Mouse (Mus musculus) adrenal gland, adult 8-10 months (tissue): ENCODE data around the gene Asic2. TPM values are rescaled to one million over a fixed set of nuclear protein-coding genes. Genes with fewer than 3 reads are reported as not detected.

Source experiments
- DNase-seq: peaks from one replicate; pipeline ENCODE4 v3.0.0; 2022
- total RNA-seq, 4 experiments: library from RNA; stranded (reverse); gene quantifications; 2 replicates each; pipeline ENCODE4 v1.2.4; 2022

Asic2 gene
- total RNA-seq, 4 experiments from 2014 or later = 3.2 to 5.1 (median 4.2) TPM

DNA sequence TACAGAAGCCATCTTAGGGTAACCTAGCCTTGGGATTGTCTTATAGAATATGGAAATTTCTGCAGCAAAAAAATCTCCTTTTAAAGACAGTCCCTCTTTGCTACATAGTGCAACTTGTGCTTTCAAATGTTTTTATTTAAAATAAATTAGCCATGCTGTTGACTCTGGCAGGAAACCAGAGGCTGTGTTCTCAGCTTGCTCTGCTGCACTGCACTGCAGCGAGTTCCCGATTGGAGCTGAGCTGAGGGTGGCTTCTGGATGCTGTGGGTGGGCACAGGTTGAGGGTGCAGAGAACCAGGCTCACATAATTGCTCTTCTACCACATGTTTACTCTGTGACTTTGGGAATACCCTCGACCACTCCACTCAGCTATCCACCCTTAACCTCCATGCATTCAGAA, 889.0 kb downstream of the Asic2 start:
- no peak for DNase-seq

DNA sequence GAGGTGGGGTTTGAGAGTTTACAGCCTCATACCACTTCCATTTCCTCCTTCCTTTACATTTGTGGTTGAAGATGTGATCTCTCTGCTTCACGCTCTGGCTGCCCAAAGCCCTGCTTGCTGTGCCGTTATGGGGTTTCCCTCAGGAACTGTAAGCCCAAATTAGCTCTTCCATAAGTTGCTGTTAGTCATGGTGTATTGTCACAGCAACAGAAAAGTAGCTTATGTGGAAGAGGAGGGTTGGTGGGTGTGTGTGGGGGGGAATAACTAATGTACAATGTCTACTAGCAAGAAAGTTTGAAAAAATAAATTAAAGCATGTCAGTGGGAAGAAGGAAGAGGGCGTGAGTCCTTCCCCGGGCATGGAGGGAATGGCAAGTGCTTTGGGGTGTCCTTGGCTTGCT, 896.4 kb downstream of the Asic2 start:
- DNase-seq = no peak

DNA sequence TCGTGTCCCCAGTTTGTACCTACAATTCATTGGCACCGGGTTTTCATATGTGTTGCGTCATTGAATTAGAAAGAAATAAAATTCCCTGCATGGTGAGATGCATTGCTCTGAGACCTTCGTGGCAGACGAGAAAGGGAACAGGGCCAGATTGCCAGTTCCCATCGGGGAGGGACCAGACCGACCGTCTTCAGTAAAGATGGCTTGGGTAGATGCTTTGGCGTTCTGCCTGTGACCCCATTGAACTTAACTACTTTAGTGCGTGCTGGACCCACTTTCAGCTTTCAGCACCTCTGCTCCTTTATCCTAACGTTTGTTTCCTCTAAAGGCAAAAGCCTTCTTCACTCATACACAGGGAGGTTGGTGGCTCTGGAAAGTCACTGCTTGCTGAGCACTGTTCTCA, 902.9 kb downstream of the Asic2 start:
- no peak for DNase-seq

DNA sequence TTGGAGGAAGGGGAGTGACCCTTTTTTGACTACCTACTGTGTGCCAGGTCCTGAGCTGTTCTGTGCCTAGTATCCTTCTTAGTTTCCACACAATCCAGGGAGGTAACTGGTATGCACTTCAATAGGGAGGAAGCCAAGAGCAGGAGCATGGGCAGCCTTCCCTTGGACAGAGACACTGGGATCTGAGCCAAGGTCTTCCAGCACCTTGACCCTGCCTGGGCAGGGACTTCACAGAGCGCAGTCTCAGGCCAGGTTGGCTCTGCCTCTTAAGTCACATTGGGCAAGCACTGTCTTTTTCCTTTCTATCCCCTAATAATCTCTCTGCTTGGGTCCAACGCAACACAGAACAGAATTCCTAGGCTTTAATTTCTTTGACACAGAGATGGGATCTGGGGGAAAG, 904.3 kb downstream of the Asic2 start:
- DNase-seq = peak; percentile 19

DNA sequence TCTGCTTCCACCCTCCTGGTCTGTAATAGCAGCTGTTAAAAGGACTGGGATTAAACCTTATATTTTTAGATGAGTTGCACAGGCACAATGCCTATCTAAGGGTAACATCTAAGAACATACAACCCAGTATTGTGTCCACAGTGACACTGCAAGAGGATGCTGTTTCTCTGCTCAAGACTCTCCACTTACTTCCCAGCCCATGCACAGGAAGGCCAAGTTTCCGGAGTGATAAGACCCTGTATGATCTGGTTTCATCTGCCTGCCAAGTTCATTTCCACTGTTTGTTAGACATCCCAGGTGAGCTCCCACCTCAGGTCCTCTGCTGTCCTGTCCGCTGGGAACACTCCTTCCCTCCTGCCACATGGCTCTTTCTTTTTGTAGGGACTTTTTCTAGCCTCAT, 908.2 kb downstream of the Asic2 start:
- DNase-seq = no peak

DNA sequence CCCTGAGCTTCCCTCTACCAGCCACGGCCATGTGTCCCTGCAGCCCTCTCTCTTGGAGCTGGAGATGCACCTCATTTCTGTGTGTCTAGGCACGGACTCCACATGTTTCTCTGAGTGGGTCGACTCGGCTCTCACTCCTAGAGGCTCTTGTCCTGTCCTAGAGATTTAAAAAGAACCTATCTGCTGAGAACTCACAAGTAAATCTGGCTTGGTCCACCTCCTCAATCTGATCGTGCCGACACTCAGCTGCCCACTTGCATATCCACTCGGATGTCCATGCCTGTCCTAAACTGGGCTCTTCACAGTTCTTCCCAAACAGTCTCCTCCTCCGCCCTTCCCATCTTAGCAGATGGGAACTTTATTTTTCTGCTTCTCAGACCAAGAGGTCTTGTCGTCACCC, 908.7 kb downstream of the Asic2 start:
- no peak for DNase-seq

DNA sequence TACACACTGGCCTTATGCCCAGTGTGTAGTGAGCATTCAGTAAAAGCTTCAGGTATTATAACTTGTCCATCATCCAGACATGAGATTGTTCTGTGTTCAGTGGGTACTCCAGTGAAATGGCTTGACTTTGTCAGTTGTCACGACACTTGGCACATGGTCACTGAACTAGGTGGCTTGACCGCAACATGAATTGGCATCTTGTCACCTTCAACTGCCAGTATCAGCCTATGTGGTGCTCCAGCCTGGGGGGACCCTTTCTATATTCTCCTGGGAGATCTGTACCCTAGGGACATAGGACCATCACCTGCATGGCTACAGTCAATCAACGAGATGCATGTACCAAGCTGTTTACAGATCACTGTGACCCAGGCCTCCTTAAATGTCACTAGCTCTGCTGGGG, 910.8 kb downstream of the Asic2 start:
- DNase-seq = no peak

DNA sequence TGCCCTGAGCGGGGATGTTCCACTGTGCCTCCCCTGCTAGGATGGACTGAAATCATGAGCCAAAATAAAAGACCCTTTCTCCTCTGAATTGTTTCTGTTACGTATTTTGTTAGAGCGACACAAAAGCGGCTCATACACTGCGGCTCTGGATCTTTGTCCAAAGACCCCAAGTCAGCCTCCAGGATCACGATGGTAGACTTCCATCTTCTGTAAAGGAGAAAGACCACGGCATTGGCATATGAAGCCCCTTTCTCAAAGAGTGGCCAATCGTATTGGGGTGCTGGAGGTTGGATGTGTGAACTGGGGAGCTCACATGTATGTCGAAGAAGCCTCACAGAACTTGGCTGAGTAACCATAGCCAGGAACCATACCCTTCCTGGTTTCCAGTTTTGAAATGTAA, 911.5 kb downstream of the Asic2 start:
- no peak for DNase-seq

DNA sequence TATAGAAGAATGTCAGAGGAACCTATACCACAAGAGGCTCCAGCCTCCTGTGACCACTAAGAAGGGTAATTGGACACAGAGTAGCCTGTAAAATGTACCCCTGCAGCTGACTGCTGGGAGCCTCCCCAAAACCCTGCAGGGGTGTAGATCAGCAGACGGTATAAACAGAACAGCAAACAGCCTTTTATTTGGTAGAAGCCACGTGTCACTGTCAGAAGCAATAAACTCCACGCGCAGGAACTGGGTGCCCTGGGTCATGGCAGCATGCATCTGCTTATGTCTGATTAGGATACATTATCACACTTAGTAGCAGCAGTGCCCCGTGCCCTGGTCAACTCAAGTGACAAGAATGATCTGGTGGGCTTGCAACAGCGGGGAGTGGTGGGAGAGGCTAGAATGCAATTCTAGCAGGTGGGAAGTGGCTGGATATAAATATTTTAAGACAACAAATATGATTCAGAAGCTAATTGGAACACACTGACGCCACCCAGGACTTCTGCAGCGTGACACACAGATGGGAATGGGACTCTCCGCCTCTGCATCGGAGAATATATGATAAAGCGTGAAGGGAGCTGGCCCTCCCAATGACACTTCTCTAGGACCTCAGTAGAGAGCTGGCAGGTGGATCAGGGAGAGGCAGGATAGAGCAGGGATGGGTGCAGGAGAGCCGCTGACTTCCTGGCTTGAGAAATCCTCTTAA, 912.7 kb downstream of the Asic2 start:
- DNase-seq = no peak

DNA sequence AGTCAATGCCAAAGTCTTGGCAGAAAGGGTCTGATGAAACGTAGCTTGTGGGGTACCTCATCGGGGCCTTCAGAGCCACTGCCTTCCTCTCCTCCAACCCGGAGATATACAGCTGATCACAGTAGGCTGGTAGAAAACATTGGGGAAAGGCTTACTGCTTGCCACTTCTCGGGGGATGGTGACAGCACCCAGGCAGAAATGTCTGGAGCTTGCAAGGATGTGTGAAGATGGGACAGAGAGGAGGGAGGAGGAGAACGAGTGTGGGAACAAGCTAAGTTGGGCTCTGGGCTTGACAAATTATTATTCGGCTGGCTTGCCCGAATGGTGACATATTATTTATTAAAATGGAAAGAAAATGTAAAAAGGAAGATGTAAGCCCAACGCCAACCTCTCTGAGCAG, 914.4 kb downstream of the Asic2 start:
- DNase-seq = no peak

DNA sequence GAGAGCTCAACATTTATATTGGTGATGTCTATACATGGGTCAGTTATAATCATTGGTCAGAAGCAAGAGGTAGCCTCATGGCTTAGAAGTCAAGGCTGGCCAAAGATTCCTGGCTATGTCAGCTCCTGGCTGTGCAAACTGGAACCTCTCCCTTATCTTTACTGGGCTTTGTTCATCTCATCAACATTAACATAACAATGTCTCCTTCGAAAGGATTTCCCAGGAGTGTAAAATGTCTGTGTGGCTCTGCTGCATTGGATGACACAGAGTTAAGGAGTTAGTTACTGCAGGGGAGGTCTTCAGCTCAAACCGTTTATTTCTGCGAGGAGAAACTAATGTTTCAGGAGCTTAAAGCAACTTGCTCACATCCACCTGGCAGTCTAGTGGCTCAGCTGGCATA, 926.6 kb downstream of the Asic2 start:
- no peak for DNase-seq

DNA sequence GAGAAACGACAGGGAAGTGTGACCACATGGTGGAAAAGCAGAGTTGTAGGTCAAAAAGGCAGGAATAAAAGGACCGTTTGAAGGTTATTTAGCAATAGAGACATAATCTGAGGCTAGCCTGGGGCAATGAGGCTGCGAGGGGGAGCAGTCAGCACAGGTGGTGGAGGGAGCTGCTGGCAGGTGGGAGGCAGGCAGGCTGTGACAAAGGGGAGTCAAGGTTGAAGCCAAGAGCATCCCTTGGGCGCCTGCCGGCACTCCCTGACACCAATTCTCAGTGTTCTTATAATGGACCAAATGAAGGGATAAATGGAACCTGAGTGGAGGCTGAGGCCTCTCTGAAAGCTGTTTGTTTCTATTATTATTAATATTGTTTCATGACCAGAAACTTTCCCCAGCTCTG, 928.3 kb downstream of the Asic2 start:
- DNase-seq = no peak

DNA sequence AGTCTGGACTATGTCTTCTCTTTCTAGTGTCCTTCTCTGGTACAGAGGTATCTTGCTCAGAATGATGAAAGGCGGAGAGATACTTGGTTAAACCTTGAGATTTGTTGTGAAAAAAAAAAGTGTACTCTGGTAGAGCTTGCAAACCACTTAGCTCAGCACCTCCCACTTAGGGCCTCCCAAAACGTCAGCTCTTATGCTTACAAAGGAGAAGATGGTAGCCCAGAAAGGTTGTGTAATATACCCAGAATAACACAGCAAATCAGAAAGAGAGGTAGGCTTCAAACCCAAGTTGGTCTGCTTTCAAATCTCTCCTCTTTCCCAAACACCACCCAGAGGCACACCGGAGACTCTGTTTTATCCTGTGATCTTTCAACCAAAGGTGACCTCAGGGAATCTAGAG, 936.1 kb downstream of the Asic2 start:
- DNase-seq = no peak

DNA sequence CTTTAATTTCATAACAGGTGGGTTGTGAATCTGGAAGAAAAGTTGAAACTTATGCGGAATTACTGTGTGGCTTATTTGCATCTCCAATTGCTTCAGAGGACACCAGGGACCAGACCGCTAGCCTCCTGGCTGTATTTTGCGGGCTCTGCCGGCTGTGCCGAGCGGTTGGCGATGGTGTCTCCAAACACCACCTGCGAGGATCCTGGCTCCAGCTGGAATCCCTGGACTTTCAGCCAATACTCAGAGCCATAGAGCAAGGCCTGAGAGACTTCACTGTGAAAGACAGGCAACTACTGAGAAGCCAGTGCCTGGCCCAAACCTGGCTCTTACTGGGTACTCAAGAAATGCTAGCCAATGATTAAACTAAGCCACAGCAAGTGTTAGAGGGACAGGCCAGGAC, 953.5 kb downstream of the Asic2 start:
- no peak for DNase-seq

DNA sequence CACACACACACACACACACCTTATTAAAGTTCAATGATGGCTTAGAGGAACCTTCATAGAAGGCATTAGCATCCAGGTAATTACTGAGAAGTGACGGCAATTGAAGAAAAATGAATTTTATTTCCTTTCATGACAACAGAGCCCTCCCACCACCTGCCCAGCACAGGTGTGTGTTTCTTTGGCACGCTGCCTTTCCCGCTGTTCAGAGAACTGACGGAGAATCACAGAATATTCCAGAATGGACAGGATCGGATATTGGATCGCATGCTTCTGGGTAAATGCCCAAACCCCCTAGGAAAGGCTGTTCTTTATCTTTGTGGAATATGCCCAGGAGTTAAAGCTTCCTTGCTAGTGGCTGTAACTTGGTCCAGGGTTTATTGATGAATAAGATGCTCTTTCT, 954.8 kb downstream of the Asic2 start:
- no peak for DNase-seq

DNA sequence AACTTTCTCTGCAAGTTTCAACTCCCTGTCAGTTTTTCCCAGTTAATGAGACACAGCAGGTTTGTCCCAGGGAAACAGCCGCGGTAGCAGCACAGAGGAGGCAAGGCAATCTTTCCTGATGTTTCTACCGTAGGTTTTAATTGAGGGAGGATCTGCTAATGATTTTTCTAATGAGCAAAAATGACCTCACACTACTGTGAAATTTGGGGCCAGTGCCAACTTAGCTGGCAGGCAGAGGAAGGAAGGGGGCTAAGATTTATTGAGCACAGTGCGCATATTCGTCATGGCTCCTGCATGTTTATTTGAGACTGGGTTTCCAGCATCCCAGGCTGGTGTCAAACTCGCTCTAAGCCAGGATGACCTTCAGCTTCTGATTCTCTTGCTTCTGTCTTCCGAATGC, 957.5 kb downstream of the Asic2 start:
- no peak for DNase-seq

DNA sequence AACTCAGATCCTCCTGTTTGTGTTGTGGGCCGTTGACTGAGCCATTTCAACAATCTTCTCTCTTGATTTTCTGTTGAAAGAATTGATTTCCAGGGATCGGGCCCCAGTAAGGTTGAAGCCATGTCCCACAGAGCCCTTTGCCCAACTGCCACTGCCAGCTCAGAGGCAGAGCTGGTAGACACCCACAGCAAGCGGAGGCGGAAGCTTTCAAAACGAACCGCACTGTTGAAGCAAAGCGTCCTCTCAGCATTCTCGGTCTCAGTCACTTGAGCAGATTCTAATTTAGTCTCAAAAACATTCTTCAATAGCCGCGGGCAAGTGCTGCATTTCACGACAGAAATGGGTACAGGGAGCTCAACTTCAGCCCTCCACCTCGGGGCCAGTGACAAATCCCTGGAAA, 958.9 kb downstream of the Asic2 start:
- no peak for DNase-seq

DNA sequence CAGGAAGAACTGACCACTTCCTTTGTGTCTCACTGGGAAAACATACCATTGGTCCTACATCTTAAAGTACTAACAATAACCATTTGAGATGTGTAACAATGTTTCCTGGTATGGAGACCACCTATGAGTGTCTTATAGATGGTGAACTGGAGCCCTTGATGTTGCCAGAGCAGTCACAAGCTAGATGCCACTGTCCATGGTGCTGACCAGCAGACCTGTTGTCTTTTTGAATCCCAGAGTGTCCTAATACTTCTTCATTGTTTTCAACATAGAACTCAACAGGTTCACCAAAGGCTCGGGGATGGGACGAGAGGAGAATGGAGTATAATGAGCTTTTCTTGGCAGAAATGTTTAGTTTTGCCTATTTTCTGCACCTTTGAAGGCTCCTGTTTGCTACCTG, 962.4 kb downstream of the Asic2 start:
- no peak for DNase-seq

DNA sequence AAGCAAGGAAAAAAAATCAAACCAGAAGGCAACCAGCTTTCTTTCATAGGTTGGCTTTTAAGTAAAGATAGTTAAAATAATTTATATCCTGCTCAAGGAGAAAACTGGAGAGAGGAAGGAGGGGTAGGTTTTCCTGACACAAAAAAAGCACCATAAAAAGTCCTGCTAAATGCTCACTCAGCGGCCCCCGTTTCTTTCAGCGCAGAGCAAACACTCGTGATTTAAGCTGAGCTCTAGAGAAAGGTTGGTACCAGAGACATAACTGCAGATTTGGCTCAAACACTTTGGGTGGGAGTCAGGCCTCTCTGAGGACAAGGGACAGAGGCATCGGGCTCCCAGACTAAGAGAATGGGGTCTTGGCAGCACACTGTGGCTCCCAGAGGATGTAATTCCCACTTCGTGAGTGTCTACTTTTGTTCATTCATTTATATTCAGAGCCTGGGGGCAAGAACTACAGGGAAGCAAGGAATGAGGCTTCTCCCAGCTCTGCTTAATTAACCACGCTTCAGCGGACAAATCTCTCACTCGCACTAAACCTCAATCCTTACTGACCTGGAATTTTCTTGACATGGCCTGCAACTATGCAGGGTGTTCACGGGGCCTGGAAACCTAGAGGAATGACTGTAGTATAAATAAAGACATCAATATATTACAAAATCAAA, 965.4 kb downstream of the Asic2 start:
- DNase-seq = no peak

DNA sequence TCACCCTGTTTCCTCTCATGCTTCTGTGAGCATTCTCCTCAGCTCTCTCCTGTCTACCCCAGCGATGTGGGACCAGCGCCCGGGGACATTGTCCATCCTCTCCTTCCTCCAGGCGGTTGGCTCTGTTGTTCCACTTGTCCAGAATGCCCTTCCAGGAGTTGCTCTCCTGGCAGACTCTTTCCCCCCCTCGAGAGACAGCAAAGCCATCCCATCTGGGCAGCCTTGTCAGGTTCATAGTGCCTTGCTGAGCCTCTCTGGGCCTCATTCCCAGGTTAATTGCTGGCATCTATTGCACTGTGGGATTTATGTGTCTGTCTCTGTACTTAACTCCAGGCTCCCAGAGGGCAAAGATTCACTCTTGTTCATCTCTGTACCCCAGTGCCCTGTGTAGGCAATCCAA, 972.6 kb downstream of the Asic2 start:
- no peak for DNase-seq

DNA sequence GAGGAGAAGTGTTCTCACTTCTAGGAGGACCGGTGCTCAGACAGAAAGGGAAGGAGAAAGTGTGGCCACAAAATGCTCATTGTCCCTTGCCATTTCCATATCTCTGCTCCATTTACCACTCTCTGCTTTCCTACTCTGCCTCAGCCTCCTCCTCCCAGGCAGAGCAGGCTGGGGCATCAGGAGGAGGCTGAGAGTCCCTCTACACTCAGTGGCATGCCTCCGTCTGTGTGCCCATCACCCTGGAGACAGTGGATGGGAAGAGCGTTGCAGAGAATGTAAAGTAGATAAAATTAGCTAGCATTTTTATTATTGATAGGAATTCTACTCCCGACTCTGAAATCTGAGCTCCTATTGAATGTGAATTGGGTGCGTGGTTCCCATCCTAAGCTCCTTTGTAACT, 984.7 kb downstream of the Asic2 start:
- no peak for DNase-seq

DNA sequence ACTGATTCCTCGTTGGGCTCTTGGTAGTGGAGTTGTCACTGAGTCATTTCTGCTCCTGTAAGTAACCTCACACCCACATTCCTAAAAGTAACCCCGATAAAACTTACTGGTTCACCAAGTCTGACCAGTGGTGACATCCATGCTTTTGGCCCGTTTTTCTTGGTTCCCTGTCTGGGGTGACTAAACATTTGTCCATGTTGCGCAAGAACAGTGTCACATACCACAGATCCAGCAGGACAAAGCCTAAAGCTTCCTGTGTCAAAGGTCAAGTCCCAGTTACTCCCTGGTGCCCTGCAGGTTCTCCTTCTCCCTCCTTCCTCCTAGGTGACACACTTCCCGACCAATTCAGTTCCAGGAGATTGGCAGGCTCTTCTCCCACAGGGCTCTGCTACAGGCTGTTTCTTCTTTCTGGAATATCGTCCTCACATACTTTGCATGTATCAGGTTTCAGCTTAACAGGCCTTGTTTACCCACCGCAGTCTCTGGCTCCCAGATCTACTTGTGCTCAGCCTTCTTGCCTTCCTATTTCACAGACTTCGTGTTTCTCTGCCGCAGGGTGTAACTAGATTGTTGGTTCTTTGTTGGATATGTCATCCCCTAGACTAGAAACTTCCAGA, 991.9 kb downstream of the Asic2 start:
- no peak for DNase-seq

DNA sequence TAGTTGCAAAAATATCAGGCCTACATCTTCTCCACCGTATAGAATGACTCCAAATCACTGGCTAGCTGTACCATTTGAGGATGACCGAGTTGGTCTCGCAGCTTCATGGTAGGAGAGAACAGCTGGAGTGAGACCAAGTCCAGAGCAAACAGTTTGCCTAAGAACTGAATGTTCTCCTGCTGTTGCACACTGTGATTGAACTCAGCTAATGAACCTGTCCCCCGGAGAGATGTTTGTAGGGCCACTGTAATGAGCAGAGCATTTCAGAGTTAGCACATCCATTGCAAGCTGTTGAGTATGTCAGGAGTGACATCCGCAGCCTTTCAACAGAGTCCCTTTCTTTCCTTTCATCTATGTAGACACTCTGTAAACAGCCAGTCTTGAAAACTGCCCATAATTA, 993.6 kb downstream of the Asic2 start:
- no peak for DNase-seq

DNA sequence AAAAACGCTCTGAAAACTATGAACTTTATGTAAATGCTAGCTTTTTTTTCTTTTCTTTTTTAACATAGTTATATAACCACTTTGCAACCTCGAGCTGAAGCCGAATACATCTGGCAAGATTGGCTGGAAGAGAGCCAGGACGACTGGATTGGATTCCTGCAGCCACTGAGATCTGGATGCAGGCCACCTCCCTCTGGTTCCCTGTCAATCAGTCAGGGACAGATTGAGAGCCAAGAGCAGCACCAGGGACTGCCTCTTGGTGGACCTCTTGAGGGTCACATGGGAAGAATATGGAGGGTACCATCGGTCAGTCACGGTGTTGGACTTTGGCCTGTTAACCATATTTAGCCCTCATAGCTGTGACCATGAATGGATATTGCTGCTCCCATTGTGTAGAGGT, 994.3 kb downstream of the Asic2 start:
- DNase-seq = peak; percentile 40
